Mouse (Mus musculus): ENCODE measurements at regions not wholly inside any gene's neighbourhood (a gene's known extent, or its start where the extent isn't known, plus 50 kb on each side); places are given as distances from the start of the nearest gene placed in this dataset.
A peak's percentile ranks its signal among the peaks of the same experiment; 100 is the strongest.

- TF ChIP-seq POLR2A (IDR thresholded peaks at IDR 0.05; ENCODE audit: borderline replicate concordance, extremely low read depth, insufficient read depth, insufficient read length, poor library complexity, severe bottlenecking) (no peak), CTCF (IDR thresholded peaks at IDR 0.05; ENCODE audit: borderline replicate concordance, extremely low read depth, insufficient read depth, insufficient read length) (no peak)
- DNase-seq (ENCODE audit: low read depth) = peak; percentile 8
Measured at GRCm38 (mm10) chr6:100945796-100946195, 112.4 kb downstream of the Ppp4r2 start.

- TF ChIP-seq POLR2A (IDR thresholded peaks at IDR 0.05; ENCODE audit: borderline replicate concordance, extremely low read depth, insufficient read depth, insufficient read length, poor library complexity, severe bottlenecking) (no peak), CTCF (IDR thresholded peaks at IDR 0.05; ENCODE audit: borderline replicate concordance, extremely low read depth, insufficient read depth, insufficient read length) (no peak)
- DNase-seq (ENCODE audit: low read depth) = peak; percentile 51
Measured at GRCm38 (mm10) chr6:100948340-100948739, 114.9 kb downstream of the Ppp4r2 start.

GRCm38 (mm10) chr6:100951646-100952045, 118.2 kb downstream of the Ppp4r2 start:
- no peak for TF ChIP-seq POLR2A (IDR thresholded peaks at IDR 0.05; ENCODE audit: borderline replicate concordance, extremely low read depth, insufficient read depth, insufficient read length, poor library complexity, severe bottlenecking)
- TF ChIP-seq CTCF (IDR thresholded peaks at IDR 0.05; ENCODE audit: borderline replicate concordance, extremely low read depth, insufficient read depth, insufficient read length) = no peak
- DNase-seq (ENCODE audit: low read depth) = no peak

GRCm38 (mm10) chr6:100952470-100952869, 119.0 kb downstream of the Ppp4r2 start:
- peak; percentile 47 for DNase-seq (ENCODE audit: low read depth)
- TF ChIP-seq POLR2A (IDR thresholded peaks at IDR 0.05; ENCODE audit: borderline replicate concordance, extremely low read depth, insufficient read depth, insufficient read length, poor library complexity, severe bottlenecking) (no peak), CTCF (IDR thresholded peaks at IDR 0.05; ENCODE audit: borderline replicate concordance, extremely low read depth, insufficient read depth, insufficient read length) (no peak)

GRCm38 (mm10) chr6:100954563-100954962, 121.1 kb downstream of the Ppp4r2 start:
- DNase-seq (ENCODE audit: low read depth) = no peak
- no peak for TF ChIP-seq CTCF (IDR thresholded peaks at IDR 0.05; ENCODE audit: borderline replicate concordance, extremely low read depth, insufficient read depth, insufficient read length)
- TF ChIP-seq POLR2A (IDR thresholded peaks at IDR 0.05; ENCODE audit: borderline replicate concordance, extremely low read depth, insufficient read depth, insufficient read length, poor library complexity, severe bottlenecking) = no peak

- TF ChIP-seq POLR2A (IDR thresholded peaks at IDR 0.05; ENCODE audit: borderline replicate concordance, extremely low read depth, insufficient read depth, insufficient read length, poor library complexity, severe bottlenecking) = no peak
- TF ChIP-seq CTCF (IDR thresholded peaks at IDR 0.05; ENCODE audit: borderline replicate concordance, extremely low read depth, insufficient read depth, insufficient read length) = no peak
Measured at GRCm38 (mm10) chr6:100966481-100966880, 133.1 kb downstream of the Ppp4r2 start.

GRCm38 (mm10) chr6:100968080-100968856, 134.8 kb downstream of the Ppp4r2 start:
- peak; percentile 26 for DNase-seq (ENCODE audit: low read depth)
- TF ChIP-seq CTCF (IDR thresholded peaks at IDR 0.05; ENCODE audit: borderline replicate concordance, extremely low read depth, insufficient read depth, insufficient read length) (no peak), POLR2A (IDR thresholded peaks at IDR 0.05; ENCODE audit: borderline replicate concordance, extremely low read depth, insufficient read depth, insufficient read length, poor library complexity, severe bottlenecking) (no peak)

More at GRCm38 (mm10) chr6:100966481-100966880, 133.1 kb downstream of the Ppp4r2 start:
- DNase-seq (ENCODE audit: low read depth) = no peak

GRCm38 (mm10) chr6:100968960-100969359, 135.5 kb downstream of the Ppp4r2 start:
- TF ChIP-seq POLR2A (IDR thresholded peaks at IDR 0.05; ENCODE audit: borderline replicate concordance, extremely low read depth, insufficient read depth, insufficient read length, poor library complexity, severe bottlenecking) (no peak), CTCF (IDR thresholded peaks at IDR 0.05; ENCODE audit: borderline replicate concordance, extremely low read depth, insufficient read depth, insufficient read length) (no peak)
- no peak for DNase-seq (ENCODE audit: low read depth)

- peak; percentile 47 for DNase-seq (ENCODE audit: low read depth)
- no peak for TF ChIP-seq POLR2A (IDR thresholded peaks at IDR 0.05; ENCODE audit: borderline replicate concordance, extremely low read depth, insufficient read depth, insufficient read length, poor library complexity, severe bottlenecking)
- no peak for TF ChIP-seq CTCF (IDR thresholded peaks at IDR 0.05; ENCODE audit: borderline replicate concordance, extremely low read depth, insufficient read depth, insufficient read length)
Measured at GRCm38 (mm10) chr6:100970810-100971447, 137.5 kb downstream of the Ppp4r2 start.

- peak; percentile 21 for DNase-seq (ENCODE audit: low read depth)
Measured at GRCm38 (mm10) chr6:100971462-100971955, 138.1 kb downstream of the Ppp4r2 start.

GRCm38 (mm10) chr6:100973366-100974090, 140.1 kb downstream of the Ppp4r2 start:
- no peak for DNase-seq (ENCODE audit: low read depth)
- no peak for TF ChIP-seq CTCF (IDR thresholded peaks at IDR 0.05; ENCODE audit: borderline replicate concordance, extremely low read depth, insufficient read depth, insufficient read length)
- TF ChIP-seq POLR2A (IDR thresholded peaks at IDR 0.05; ENCODE audit: borderline replicate concordance, extremely low read depth, insufficient read depth, insufficient read length, poor library complexity, severe bottlenecking) = no peak

More at GRCm38 (mm10) chr6:100971462-100971955, 138.1 kb downstream of the Ppp4r2 start:
- TF ChIP-seq CTCF (IDR thresholded peaks at IDR 0.05; ENCODE audit: borderline replicate concordance, extremely low read depth, insufficient read depth, insufficient read length) = no peak
- TF ChIP-seq POLR2A (IDR thresholded peaks at IDR 0.05; ENCODE audit: borderline replicate concordance, extremely low read depth, insufficient read depth, insufficient read length, poor library complexity, severe bottlenecking) = no peak

Data from brain, embryonic 14.5 days (tissue).